Mouse (Mus musculus): ENCODE measurements around the gene Lsm11. TPM values are rescaled to one million over a fixed set of nuclear protein-coding genes. Genes with fewer than 3 reads are reported as not detected.

The Lsm11 gene
- total and polyA plus RNA-seq, 3 experiments: 4.4 to 24.1 (median 6.7) TPM

DNA sequence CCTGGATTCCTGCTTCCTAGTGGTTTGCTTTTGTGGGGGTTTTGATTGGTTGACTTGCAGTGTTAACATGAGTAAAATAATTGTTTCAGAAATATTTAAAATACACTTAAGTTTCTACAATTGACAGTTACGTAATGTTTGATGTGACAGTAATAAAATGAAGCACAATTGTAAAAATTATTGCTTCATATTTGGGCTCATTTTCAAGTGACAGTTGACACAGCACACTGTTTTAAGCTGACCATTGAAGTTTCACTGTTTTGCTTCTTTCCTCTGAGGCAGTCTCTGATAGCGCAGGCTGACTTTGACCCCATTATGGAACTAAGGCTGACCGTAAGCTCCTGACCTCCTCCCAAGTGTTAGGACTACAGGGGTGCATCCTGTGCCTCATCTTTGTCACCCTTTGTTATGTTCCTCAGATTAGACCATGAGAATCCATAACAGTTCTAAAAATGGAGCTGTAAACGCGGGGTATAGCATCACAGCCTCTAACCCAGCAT is 51.8 kb downstream of the Lsm11 start:
- Histone ChIP-seq H3K9me3 (replicated peaks) (no peaks in the 10 kb centered on the region), H3K36me3 (replicated peaks) (peaks cover 99% of the 10 kb centered on the region), H3K27me3 (ENCODE audit: insufficient read depth, low read length) (no peaks in the 10 kb centered on the region), H3K4me1 (ENCODE audit: insufficient read depth, low read depth, low read length) (peaks cover 30% of the 10 kb centered on the region), H3K4me3 (ENCODE audit: low read depth, low read length) (no peak overlapping the region)
- ATAC-seq (ENCODE audit: extremely low read depth, insufficient number of reproducible peaks, low FRiP score, poor library complexity, severe bottlenecking) (no peak), DNase-seq (ENCODE audit: low spot score) (no peak)
- no peak for TF ChIP-seq GATA1 (IDR thresholded peaks at IDR 0.05; ENCODE audit: borderline replicate concordance, low read length)
- TF ChIP-seq CTCF (IDR thresholded peaks at IDR 0.05; ENCODE audit: low read depth, low read length): no peak
- TF ChIP-seq POLR2AphosphoS5 (IDR thresholded peaks at IDR 0.05; ENCODE audit: insufficient replicate concordance, low read depth, low read length): no peak
- no peak for TF ChIP-seq GATA2 (IDR thresholded peaks at IDR 0.05; ENCODE audit: borderline replicate concordance, low read depth, low read length)
- TF ChIP-seq TAL1 (conservative IDR thresholded peaks at IDR 0.05; ENCODE audit: low read depth, low read length): no peak

- Histone ChIP-seq H3K27me3 (ENCODE audit: insufficient read depth, low read length) (no peaks in the 10 kb centered on the region), H3K9me3 (replicated peaks) (no peaks in the 10 kb centered on the region), H3K4me3 (ENCODE audit: low read depth, low read length) (no peak overlapping the region), H3K36me3 (replicated peaks) (peaks cover 100% of the 10 kb centered on the region), H3K4me1 (ENCODE audit: insufficient read depth, low read depth, low read length) (peaks cover 42% of the 10 kb centered on the region)
- DNase-seq (ENCODE audit: low spot score): no peak
- ATAC-seq (ENCODE audit: extremely low read depth, insufficient number of reproducible peaks, low FRiP score, poor library complexity, severe bottlenecking): no peak
- TF ChIP-seq TAL1 (conservative IDR thresholded peaks at IDR 0.05; ENCODE audit: low read depth, low read length): no peak
- TF ChIP-seq POLR2AphosphoS5 (IDR thresholded peaks at IDR 0.05; ENCODE audit: insufficient replicate concordance, low read depth, low read length): no peak
- no peak for TF ChIP-seq GATA2 (IDR thresholded peaks at IDR 0.05; ENCODE audit: borderline replicate concordance, low read depth, low read length)
- no peak for TF ChIP-seq CTCF (IDR thresholded peaks at IDR 0.05; ENCODE audit: low read depth, low read length)
- no peak for TF ChIP-seq GATA1 (IDR thresholded peaks at IDR 0.05; ENCODE audit: borderline replicate concordance, low read length)
Measured at GRCm38 (mm10) chr11:45890423-45890822, 54.3 kb downstream of the Lsm11 start.

GRCm38 (mm10) chr11:45889981-45890380 is 54.8 kb downstream of the Lsm11 start:
- DNase-seq (ENCODE audit: low spot score) (no peak), ATAC-seq (ENCODE audit: extremely low read depth, insufficient number of reproducible peaks, low FRiP score, poor library complexity, severe bottlenecking) (no peak)
- Histone ChIP-seq H3K36me3 (replicated peaks) (peaks cover 100% of the 10 kb centered on the region), H3K4me1 (ENCODE audit: insufficient read depth, low read depth, low read length) (peaks cover 43% of the 10 kb centered on the region), H3K27me3 (ENCODE audit: insufficient read depth, low read length) (no peaks in the 10 kb centered on the region), H3K4me3 (ENCODE audit: low read depth, low read length) (no peak overlapping the region), H3K9me3 (replicated peaks) (no peaks in the 10 kb centered on the region)
- TF ChIP-seq GATA1 (IDR thresholded peaks at IDR 0.05; ENCODE audit: borderline replicate concordance, low read length) (no peak), TAL1 (conservative IDR thresholded peaks at IDR 0.05; ENCODE audit: low read depth, low read length) (no peak), POLR2AphosphoS5 (IDR thresholded peaks at IDR 0.05; ENCODE audit: insufficient replicate concordance, low read depth, low read length) (no peak), GATA2 (IDR thresholded peaks at IDR 0.05; ENCODE audit: borderline replicate concordance, low read depth, low read length) (no peak), CTCF (IDR thresholded peaks at IDR 0.05; ENCODE audit: low read depth, low read length) (no peak)

DNA sequence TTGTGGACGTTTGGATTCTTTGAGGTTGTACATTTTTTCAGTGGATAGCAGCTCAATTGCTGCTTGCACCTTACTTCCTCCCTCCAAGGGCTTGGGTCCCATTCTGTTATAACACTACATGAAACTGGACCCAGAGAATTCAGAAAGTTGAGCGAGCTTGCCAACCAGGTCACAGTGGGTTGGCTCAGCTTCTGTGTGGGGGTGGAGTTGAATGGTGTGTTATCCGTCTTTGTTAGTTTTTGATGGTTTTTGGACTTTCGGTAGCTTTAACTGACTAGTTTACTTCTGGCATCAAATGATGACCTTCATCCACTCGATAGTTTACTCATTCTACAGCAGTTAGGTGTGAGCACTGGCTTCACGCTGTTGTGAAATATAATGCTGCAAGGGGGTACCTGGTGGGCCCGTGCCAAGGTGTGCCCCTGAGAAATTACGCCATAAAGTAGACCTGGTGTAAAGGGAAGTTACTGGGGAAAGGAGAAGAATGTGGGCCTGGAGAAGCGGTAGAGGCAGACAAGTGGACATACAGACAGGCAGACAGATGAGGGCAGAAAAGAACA is 56.2 kb downstream of the Lsm11 start:
- Histone ChIP-seq H3K4me1 (ENCODE audit: insufficient read depth, low read depth, low read length) (peaks cover 47% of the 10 kb centered on the region), H3K9me3 (replicated peaks) (no peaks in the 10 kb centered on the region), H3K27me3 (ENCODE audit: insufficient read depth, low read length) (no peaks in the 10 kb centered on the region), H3K36me3 (replicated peaks) (peaks cover 99% of the 10 kb centered on the region), H3K4me3 (ENCODE audit: low read depth, low read length) (no peak overlapping the region)
- TF ChIP-seq GATA2 (IDR thresholded peaks at IDR 0.05; ENCODE audit: borderline replicate concordance, low read depth, low read length) (no peak), GATA1 (IDR thresholded peaks at IDR 0.05; ENCODE audit: borderline replicate concordance, low read length) (no peak), POLR2AphosphoS5 (IDR thresholded peaks at IDR 0.05; ENCODE audit: insufficient replicate concordance, low read depth, low read length) (no peak), CTCF (IDR thresholded peaks at IDR 0.05; ENCODE audit: low read depth, low read length) (no peak), TAL1 (conservative IDR thresholded peaks at IDR 0.05; ENCODE audit: low read depth, low read length) (no peak)
- ATAC-seq (ENCODE audit: extremely low read depth, insufficient number of reproducible peaks, low FRiP score, poor library complexity, severe bottlenecking): no peak
- DNase-seq (ENCODE audit: low spot score): no peak

GRCm38 (mm10) chr11:45886596-45886995 is 58.1 kb downstream of the Lsm11 start:
- ATAC-seq (ENCODE audit: extremely low read depth, insufficient number of reproducible peaks, low FRiP score, poor library complexity, severe bottlenecking) (no peak), DNase-seq (ENCODE audit: low spot score) (no peak)
- H3K4me1 ChIP-seq (ENCODE audit: insufficient read depth, low read depth, low read length): peaks cover 62% of the 10 kb centered on the region
- H3K9me3 ChIP-seq (replicated peaks): no peaks in the 10 kb centered on the region
- no peaks in the 10 kb centered on the region for H3K27me3 ChIP-seq (ENCODE audit: insufficient read depth, low read length)
- no peak overlapping the region for H3K4me3 ChIP-seq (ENCODE audit: low read depth, low read length)
- TF ChIP-seq TAL1 (conservative IDR thresholded peaks at IDR 0.05; ENCODE audit: low read depth, low read length): no peak
- no peak for TF ChIP-seq CTCF (IDR thresholded peaks at IDR 0.05; ENCODE audit: low read depth, low read length)
- no peak for TF ChIP-seq GATA1 (IDR thresholded peaks at IDR 0.05; ENCODE audit: borderline replicate concordance, low read length)
- no peak for TF ChIP-seq GATA2 (IDR thresholded peaks at IDR 0.05; ENCODE audit: borderline replicate concordance, low read depth, low read length)
- TF ChIP-seq POLR2AphosphoS5 (IDR thresholded peaks at IDR 0.05; ENCODE audit: insufficient replicate concordance, low read depth, low read length): no peak
- H3K36me3 ChIP-seq (replicated peaks): peaks cover 94% of the 10 kb centered on the region

- Histone ChIP-seq H3K9me3 (replicated peaks) (no peaks in the 10 kb centered on the region), H3K4me3 (ENCODE audit: low read depth, low read length) (no peak overlapping the region), H3K27me3 (ENCODE audit: insufficient read depth, low read length) (no peaks in the 10 kb centered on the region), H3K36me3 (replicated peaks) (peaks cover 89% of the 10 kb centered on the region), H3K4me1 (ENCODE audit: insufficient read depth, low read depth, low read length) (peaks cover 66% of the 10 kb centered on the region)
- ATAC-seq (ENCODE audit: extremely low read depth, insufficient number of reproducible peaks, low FRiP score, poor library complexity, severe bottlenecking) (no peak), DNase-seq (ENCODE audit: low spot score) (no peak)
- TF ChIP-seq TAL1 (conservative IDR thresholded peaks at IDR 0.05; ENCODE audit: low read depth, low read length) (no peak), GATA2 (IDR thresholded peaks at IDR 0.05; ENCODE audit: borderline replicate concordance, low read depth, low read length) (no peak), GATA1 (IDR thresholded peaks at IDR 0.05; ENCODE audit: borderline replicate concordance, low read length) (no peak), POLR2AphosphoS5 (IDR thresholded peaks at IDR 0.05; ENCODE audit: insufficient replicate concordance, low read depth, low read length) (no peak), CTCF (IDR thresholded peaks at IDR 0.05; ENCODE audit: low read depth, low read length) (no peak)
Measured at GRCm38 (mm10) chr11:45885606-45886230, 59.0 kb downstream of the Lsm11 start.
